ENCODE assay signal across 14 mouse cellular contexts in the genomic region with DNA sequence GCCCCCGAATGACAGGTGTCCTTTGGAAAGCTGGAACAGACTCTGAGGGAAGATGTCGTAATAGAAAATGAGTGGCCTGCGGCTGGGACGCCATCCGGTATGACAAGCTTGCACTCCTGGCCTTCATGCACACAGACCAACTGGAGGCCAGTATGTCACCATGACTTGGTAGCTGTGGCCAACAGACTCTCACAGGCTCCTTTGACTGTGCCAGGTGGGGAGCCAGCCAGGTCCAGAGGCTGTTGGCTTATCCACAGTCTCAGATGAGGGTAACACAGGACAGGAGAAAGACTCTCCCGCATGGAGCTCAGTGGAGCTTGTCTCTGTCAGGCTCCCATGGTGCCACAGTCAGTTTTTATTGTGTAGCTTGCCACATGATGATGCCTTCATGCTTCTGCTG.
"Had no signal": no experiment of that assay in that cellular context is flagged by ENCODE, and none has a peak within 500 bp of the region (broad histone marks: within the 10 kb centered on the region; RNA-seq: fewer than 3 reads in every experiment).

No protein-coding gene starts in this region.

- H3K4me3 ChIP-seq: left cerebral cortex, adult 2 months; limb, embryonic 12.5 days; liver, embryonic 13.5 days; lung, embryonic 15.5 days; megakaryocyte, embryonic 14.5 days; neural tube, embryonic 12.5 days had no signal

- H3K9me3 ChIP-seq: limb, embryonic 12.5 days; liver, embryonic 13.5 days; lung, embryonic 15.5 days; neural tube, embryonic 12.5 days had no signal

- H3K4me1 ChIP-seq: liver, embryonic 13.5 days; lung, embryonic 15.5 days; megakaryocyte, embryonic 14.5 days had no signal

- H3K36me3 ChIP-seq: limb, embryonic 12.5 days; liver, embryonic 13.5 days; lung, embryonic 15.5 days; neural tube, embryonic 12.5 days had no signal

- ATAC-seq: liver, postnatal 0 days had no signal

- H3K27ac ChIP-seq: left cerebral cortex, adult 2 months; limb, embryonic 12.5 days; liver, embryonic 13.5 days; lung, embryonic 15.5 days; macrophage; neural tube, embryonic 12.5 days; stomach, postnatal 0 days had no signal

- H3K27me3 ChIP-seq: limb, embryonic 12.5 days; liver, embryonic 13.5 days; lung, embryonic 15.5 days; megakaryocyte, embryonic 14.5 days; neural tube, embryonic 12.5 days had no signal

- DNase-seq: kidney, postnatal 25 days; liver; liver, embryonic 13.5 days; liver, postnatal 0 days; lung, postnatal 14 days; midbrain, embryonic 14.5 days; thymus, postnatal 4 days had no signal

- H3K4me2 ChIP-seq: limb, embryonic 12.5 days; liver, embryonic 13.5 days; lung, embryonic 15.5 days; neural tube, embryonic 12.5 days had no signal

- H3K9ac ChIP-seq: limb, embryonic 12.5 days; liver, embryonic 13.5 days; liver, postnatal 0 days; lung, embryonic 15.5 days; neural tube, embryonic 12.5 days had no signal
